Comparison of ENCODE assay signal across 12 mouse cellular contexts in genomic region chr12:81043616-81044015, GRCm38 (mm10). TPM values are rescaled to one million over a fixed set of nuclear protein-coding genes. Genes with fewer than 3 reads are reported as not detected.
A peak's percentile ranks its signal among the peaks of the same experiment; 100 is the strongest.
DNase-seq lines count a peak whose midpoint lies in the region; ATAC-seq and TF ChIP-seq lines count a peak whose summit lies in the region.
"Had no signal": no experiment of that assay in that cellular context is flagged by ENCODE, and none has a peak within 500 bp of the region (broad histone marks: within the 10 kb centered on the region; RNA-seq: fewer than 3 reads in every experiment).

No protein-coding gene starts in this region.

- no peak overlapping the region for H3K9ac ChIP-seq in neural tube, embryonic 11.5 days (ENCODE audit: low read length)
- no peak overlapping the region for H3K9ac ChIP-seq in hindbrain, postnatal 0 days (replicated peaks; ENCODE audit: low read length)
- no peak overlapping the region; the same call in 1 of the 2 replicates for H3K9ac ChIP-seq in midbrain, embryonic 14.5 days (replicated peaks; ENCODE audit: low read length)
- H3K9ac ChIP-seq: lung, embryonic 14.5 days had no signal

- 63% methylated on average over 11 of the region's 11 CpGs for WGBS in neural tube, embryonic 11.5 days
- WGBS in hindbrain, postnatal 0 days: 33% methylated on average over 11 of the region's 11 CpGs
- WGBS in midbrain, embryonic 14.5 days: 23% methylated on average over 11 of the region's 11 CpGs
- 74% methylated on average over 11 of the region's 11 CpGs for WGBS in kidney, adult 2 months

- TF ChIP-seq CTCF in hindbrain, postnatal 0 days (IDR thresholded peaks at IDR 0.05; ENCODE audit: low read depth): no peak
- TF ChIP-seq CTCF in kidney, adult 2 months (conservative IDR thresholded peaks at IDR 0.05; ENCODE audit: insufficient read depth, insufficient read length, low read depth, low read length): no peak

- H3K36me3 ChIP-seq in neural tube, embryonic 11.5 days (ENCODE audit: control insufficient read depth, insufficient read depth, low read length): no peaks in the 10 kb centered on the region
- H3K36me3 ChIP-seq in hindbrain, postnatal 0 days (ENCODE audit: insufficient read depth, low read length): no peaks in the 10 kb centered on the region
- H3K36me3 ChIP-seq in midbrain, embryonic 14.5 days (ENCODE audit: control insufficient read depth, insufficient read depth, low read length): no peaks in the 10 kb centered on the region
- H3K36me3 ChIP-seq in kidney, adult 2 months (ENCODE audit: control insufficient read depth, insufficient read depth, low read length): no peaks in the 10 kb centered on the region

- DNase-seq in neural tube, embryonic 11.5 days (ENCODE audit: low spot score): peak; percentile 44
- no peak for DNase-seq in neural tube, embryonic 10.5 days (ENCODE audit: extremely low spot score, low spot score)
- no peak for DNase-seq in hindbrain, postnatal 0 days (ENCODE audit: low spot score)
- peak; percentile 59 for DNase-seq in midbrain, embryonic 14.5 days
- DNase-seq in ovary, adult 18-20 months (ENCODE audit: low spot score): no peak
- no peak for DNase-seq in adrenal gland, postnatal 4 days (ENCODE audit: low spot score in 2 of 2)
- DNase-seq in kidney, adult 2 months: no peak
- DNase-seq: cerebellum, postnatal 10 days; heart, postnatal 36 days; lung, embryonic 14.5 days had no signal

- H3K9me3 ChIP-seq in neural tube, embryonic 11.5 days (ENCODE audit: control insufficient read depth, low read length): no peaks in the 10 kb centered on the region
- no peaks in the 10 kb centered on the region for H3K9me3 ChIP-seq in hindbrain, postnatal 0 days (ENCODE audit: low read length)
- no peaks in the 10 kb centered on the region for H3K9me3 ChIP-seq in midbrain, embryonic 14.5 days (ENCODE audit: control insufficient read depth, low read length)

- no peaks in the 10 kb centered on the region for H3K27me3 ChIP-seq in neural tube, embryonic 11.5 days (ENCODE audit: control insufficient read depth, insufficient read depth, low read length)
- no peaks in the 10 kb centered on the region for H3K27me3 ChIP-seq in hindbrain, postnatal 0 days (ENCODE audit: insufficient read depth, low read length)
- no peaks in the 10 kb centered on the region for H3K27me3 ChIP-seq in midbrain, embryonic 14.5 days (ENCODE audit: control insufficient read depth, insufficient read depth, low read length)
- no peaks in the 10 kb centered on the region for H3K27me3 ChIP-seq in kidney, adult 2 months (replicated peaks; ENCODE audit: control insufficient read depth, insufficient read depth, low read length)
- H3K27me3 ChIP-seq: CH12.LX had no signal

- no peak overlapping the region for H3K4me2 ChIP-seq in neural tube, embryonic 11.5 days (ENCODE audit: low read depth)
- H3K4me2 ChIP-seq in hindbrain, postnatal 0 days (ENCODE audit: low read depth, low read length): 0 out of 2 replicates have a peak overlapping the region, but pooled peaks have one; percentile 5
- H3K4me2 ChIP-seq in midbrain, embryonic 14.5 days (ENCODE audit: low read length): peak overlapping the region; percentile 45
- H3K4me2 ChIP-seq: lung, embryonic 14.5 days had no signal

- no peak for TF ChIP-seq POLR2A in kidney, adult 2 months (IDR thresholded peaks at IDR 0.05; ENCODE audit: low read depth, low read length)

- no peaks in the 10 kb centered on the region for H3K4me1 ChIP-seq in neural tube, embryonic 11.5 days (ENCODE audit: control insufficient read depth, insufficient read depth, low read length)
- H3K4me1 ChIP-seq in hindbrain, postnatal 0 days (ENCODE audit: insufficient read depth, low read length): no peaks in the 10 kb centered on the region
- peaks cover 9% of the 10 kb centered on the region for H3K4me1 ChIP-seq in midbrain, embryonic 14.5 days (ENCODE audit: control insufficient read depth, insufficient read depth, low read length)
- no peaks in the 10 kb centered on the region for H3K4me1 ChIP-seq in kidney, adult 2 months (ENCODE audit: control insufficient read depth, insufficient read depth, low read length)

- no peak for ATAC-seq in neural tube, embryonic 11.5 days (ENCODE audit: insufficient read depth, low FRiP score, low TSS enrichment)
- no peak for ATAC-seq in hindbrain, postnatal 0 days
- no peak for ATAC-seq in midbrain, embryonic 14.5 days (ENCODE audit: low FRiP score, low TSS enrichment)

- no peak overlapping the region for H3K4me3 ChIP-seq in neural tube, embryonic 11.5 days (ENCODE audit: low read depth, low read length)
- no peak overlapping the region for H3K4me3 ChIP-seq in hindbrain, postnatal 0 days (ENCODE audit: low read length)
- no peak overlapping the region for H3K4me3 ChIP-seq in midbrain, embryonic 14.5 days (replicated peaks; ENCODE audit: low read depth, low read length)
- H3K4me3 ChIP-seq in kidney, adult 2 months (ENCODE audit: insufficient read depth, low read depth, low read length): no peak overlapping the region

- no peak overlapping the region for H3K27ac ChIP-seq in neural tube, embryonic 11.5 days (ENCODE audit: low read depth, low read length)
- H3K27ac ChIP-seq in hindbrain, postnatal 0 days: no peak overlapping the region
- no peak overlapping the region for H3K27ac ChIP-seq in midbrain, embryonic 14.5 days (replicated peaks; ENCODE audit: low read depth, low read length)
- H3K27ac ChIP-seq in kidney, adult 2 months (ENCODE audit: insufficient read depth, low read depth, low read length): no peak overlapping the region
- H3K27ac ChIP-seq: stomach, postnatal 0 days had no signal

RNA-seq across cellular contexts. Expression of gene Smoc1, which starts 17.0 kb away (rescaled TPM):
- polyA plus RNA-seq in neural tube, embryonic 11.5 days (2014; fragmentation: Nextera tagmentation; extraction: Ambion mirVana): 13.1 and 14.0 TPM in 2 replicates
- 32.7 and 42.0 TPM in 2 replicates for total RNA-seq in hindbrain, postnatal 0 days (2014; rRNA removed)
- 30.5 and 31.5 TPM in 2 replicates for polyA plus RNA-seq in hindbrain, postnatal 0 days (2015; fragmentation: Nextera tagmentation; extraction: Ambion mirVana)
- 21.6 and 33.5 TPM in 2 replicates for polyA plus RNA-seq in midbrain, embryonic 14.5 days (2014; fragmentation: Nextera tagmentation; extraction: Ambion mirVana)
- 10 to 100 TPM; 86.0 to 89.7 TPM for total RNA-seq in adrenal gland, postnatal 4 days (2021)
- polyA plus RNA-seq in kidney, adult 2 months (2012; rRNA removed): 2.9 and 4.4 TPM in 2 replicates

Comparison
In these comparisons a context has a peak if more than half of its experiments do, and no peak if none do; other contexts are left out.
1. DNase-seq: peak in neural tube, embryonic 11.5 days (single experiment) and midbrain, embryonic 14.5 days (single experiment); none in neural tube, embryonic 10.5 days (single experiment), hindbrain, postnatal 0 days (single experiment), ovary, adult 18-20 months (single experiment), adrenal gland, postnatal 4 days (0 of 2) and kidney, adult 2 months (single experiment).